ENCODE assay signal across 22 mouse cellular contexts in genomic region chrX:12142832-12143231, GRCm38 (mm10).
"Had no signal": no experiment of that assay in that cellular context is flagged by ENCODE, and none has a peak within 500 bp of the region (broad histone marks: within the 10 kb centered on the region; RNA-seq: fewer than 3 reads in every experiment).

No protein-coding gene starts in this region.

- H3K36me3 ChIP-seq: heart, embryonic 10.5 days; heart, embryonic 12.5 days; hindbrain, embryonic 13.5 days; hindbrain, embryonic 15.5 days; limb, embryonic 10.5 days; limb, embryonic 12.5 days; liver, embryonic 12.5 days had no signal

- ATAC-seq: hindbrain, postnatal 0 days; intestine, embryonic 16.5 days; liver, embryonic 12.5 days had no signal

- H3K9ac ChIP-seq: heart, embryonic 12.5 days; hindbrain, embryonic 13.5 days; hindbrain, embryonic 15.5 days; limb, embryonic 12.5 days; liver, embryonic 12.5 days; liver, embryonic 14.5 days had no signal

- DNase-seq: gastrocnemius, adult 2 months; gastrocnemius, postnatal 10 days; gastrocnemius, postnatal 25 days; heart, adult 18-20 months; heart, postnatal 10 days; kidney, adult 11 months; kidney, adult 2 months; kidney, postnatal 10 days; kidney, postnatal 36 days; layer of hippocampus, adult 9-11 months; layer of hippocampus, postnatal 36 days had no signal

- H3K4me3 ChIP-seq: gastrocnemius, adult 2 months; heart, embryonic 10.5 days; heart, embryonic 12.5 days; hindbrain, embryonic 13.5 days; hindbrain, embryonic 15.5 days; left cerebral cortex, adult 2 months; limb, embryonic 10.5 days; limb, embryonic 12.5 days; liver, embryonic 12.5 days had no signal

- H3K27ac ChIP-seq: gastrocnemius, adult 2 months; heart, embryonic 10.5 days; hindbrain, embryonic 13.5 days; hindbrain, embryonic 15.5 days; hindbrain, postnatal 0 days; left cerebral cortex, adult 2 months; limb, embryonic 10.5 days; limb, embryonic 12.5 days; liver, embryonic 12.5 days; liver, embryonic 14.5 days had no signal

- H3K9me3 ChIP-seq: heart, embryonic 10.5 days; heart, embryonic 12.5 days; hindbrain, embryonic 13.5 days; hindbrain, embryonic 15.5 days; limb, embryonic 10.5 days; limb, embryonic 12.5 days; liver, embryonic 12.5 days had no signal

- H3K4me2 ChIP-seq: heart, embryonic 12.5 days; hindbrain, embryonic 13.5 days; hindbrain, embryonic 15.5 days; limb, embryonic 12.5 days; liver, embryonic 12.5 days had no signal
